19 mouse cellular contexts compared by ENCODE assay signal in the genomic region with DNA sequence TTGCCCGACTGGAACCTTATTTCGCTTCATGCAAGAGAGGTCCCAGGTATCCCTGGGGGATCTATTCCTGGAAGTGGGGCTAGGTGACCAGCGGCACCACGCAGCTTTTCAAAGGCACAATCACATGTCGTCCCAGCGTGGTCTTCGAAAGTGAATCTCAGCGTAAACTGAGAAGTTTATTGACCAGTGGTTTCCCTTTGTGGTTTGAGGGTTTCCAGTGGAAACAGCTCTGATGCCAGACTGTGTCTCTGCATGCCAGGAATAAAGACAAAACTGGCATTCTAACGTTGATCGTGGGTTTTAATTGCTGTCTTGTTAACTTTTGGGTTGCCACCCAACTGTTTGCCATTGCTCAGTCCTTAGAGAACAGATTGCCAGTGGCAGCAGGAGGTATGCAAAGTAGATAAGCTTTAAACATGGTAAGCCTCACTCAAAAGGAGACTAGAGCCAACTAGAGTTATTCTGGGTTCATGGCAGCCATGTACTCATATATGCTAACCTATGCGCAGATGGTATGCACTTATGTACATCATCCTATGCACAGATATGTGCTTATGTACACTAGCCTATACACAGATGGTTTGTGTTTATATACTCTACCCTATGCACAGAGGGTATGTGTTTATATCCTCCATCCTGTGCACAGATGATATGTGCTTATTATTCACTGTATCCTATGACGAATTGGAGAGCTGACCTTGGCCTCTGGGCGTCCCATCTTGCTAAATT.
DNase-seq lines count a peak whose midpoint lies in the region; ATAC-seq lines count a peak whose summit lies in the region.
"Had no signal": no experiment of that assay in that cellular context is flagged by ENCODE, and none has a peak within 500 bp of the region (broad histone marks: within the 10 kb centered on the region; RNA-seq: fewer than 3 reads in every experiment).

No protein-coding gene starts in this region.

- H3K9me3 ChIP-seq in forebrain, embryonic 15.5 days: no peaks in the 10 kb centered on the region
- H3K9me3 ChIP-seq in forebrain, embryonic 12.5 days: no peaks in the 10 kb centered on the region
- H3K9me3 ChIP-seq: G1E; hindbrain, embryonic 13.5 days; midbrain, embryonic 12.5 days; neural tube, embryonic 13.5 days had no signal

- DNase-seq in right cerebral cortex, postnatal 4 days: peak; percentile 10
- DNase-seq in right cerebral cortex, postnatal 14 days: no peak
- DNase-seq in lung, postnatal 14 days: no peak
- DNase-seq in gastrocnemius, postnatal 4 days (ENCODE audit: low spot score in 2 of 2): no peak
- DNase-seq: adrenal gland, postnatal 10 days; cerebellum, postnatal 36 days; gastrocnemius, postnatal 10 days; kidney, adult 18-20 months; left cerebral cortex, postnatal 4 days; lung, postnatal 10 days had no signal

- no peaks in the 10 kb centered on the region for H3K36me3 ChIP-seq in forebrain, embryonic 15.5 days
- peaks cover 6% of the 10 kb centered on the region; the same call in 1 of the 2 replicates for H3K36me3 ChIP-seq in forebrain, embryonic 12.5 days (replicated peaks)
- H3K36me3 ChIP-seq: G1E; hindbrain, embryonic 13.5 days; neural tube, embryonic 13.5 days had no signal

- H3K27ac ChIP-seq in forebrain, embryonic 15.5 days (replicated peaks): peak overlapping the region; percentile 70
- no peak overlapping the region for H3K27ac ChIP-seq in forebrain, embryonic 12.5 days
- H3K27ac ChIP-seq: liver, embryonic 14.5 days; midbrain, embryonic 12.5 days; neural tube, embryonic 13.5 days had no signal

- H3K9ac ChIP-seq in forebrain, embryonic 15.5 days (replicated peaks): no peak overlapping the region
- H3K9ac ChIP-seq in forebrain, embryonic 12.5 days: no peak overlapping the region
- H3K9ac ChIP-seq: hindbrain, embryonic 13.5 days; liver, embryonic 14.5 days; midbrain, embryonic 12.5 days; neural tube, embryonic 13.5 days had no signal

- H3K4me3 ChIP-seq in forebrain, embryonic 15.5 days: no peak overlapping the region
- H3K4me3 ChIP-seq in forebrain, embryonic 12.5 days (replicated peaks): no peak overlapping the region
- H3K4me3 ChIP-seq: hindbrain, embryonic 13.5 days; midbrain, embryonic 12.5 days; neural tube, embryonic 13.5 days had no signal

- H3K4me2 ChIP-seq in forebrain, embryonic 15.5 days (replicated peaks): no peak overlapping the region; the same call in 1 of the 2 replicates
- H3K4me2 ChIP-seq in forebrain, embryonic 12.5 days: no peak overlapping the region
- H3K4me2 ChIP-seq: hindbrain, embryonic 13.5 days; midbrain, embryonic 12.5 days; neural tube, embryonic 13.5 days had no signal

- peaks cover 21% of the 10 kb centered on the region for H3K4me1 ChIP-seq in forebrain, embryonic 15.5 days
- peaks cover 6% of the 10 kb centered on the region; the same call in 1 of the 2 replicates for H3K4me1 ChIP-seq in forebrain, embryonic 12.5 days

- no peaks in the 10 kb centered on the region for H3K27me3 ChIP-seq in forebrain, embryonic 15.5 days
- H3K27me3 ChIP-seq in forebrain, embryonic 12.5 days: no peaks in the 10 kb centered on the region
- H3K27me3 ChIP-seq: hindbrain, embryonic 13.5 days; midbrain, embryonic 12.5 days; neural tube, embryonic 13.5 days had no signal

- WGBS in forebrain, embryonic 15.5 days: 63% methylated on average over 13 of the region's 13 CpGs
- WGBS in forebrain, embryonic 12.5 days: 92% methylated on average over 13 of the region's 13 CpGs

- ATAC-seq in forebrain, embryonic 15.5 days (replicated peaks): peak; percentile 97
- no peak for ATAC-seq in forebrain, embryonic 12.5 days (ENCODE audit: low FRiP score)
- peak; percentile 36 to 38; a peak in 3 of 4 replicates for ATAC-seq in hematopoietic stem cell, adult 5-6 weeks (replicated peaks in 1 of 2; ENCODE audit: insufficient read depth in 1 of 2, low FRiP score in 2 of 2, low TSS enrichment in 1 of 2, low read depth in 1 of 2, poor library complexity in 2 of 2, severe bottlenecking in 2 of 2)
- no peak for ATAC-seq in inflammation-experienced regulatory T-cells, adult 6 months

Comparison
In these comparisons a context has a peak if more than half of its experiments do, and no peak if none do; other contexts are left out.
1. ATAC-seq: peak in forebrain, embryonic 15.5 days (single experiment) and hematopoietic stem cell, adult 5-6 weeks (2 of 2); none in forebrain, embryonic 12.5 days (single experiment) and inflammation-experienced regulatory T-cells, adult 6 months (single experiment).